Mouse (Mus musculus): Measurements from ENCODE around the gene Tmem97.
A peak's percentile ranks its signal among the peaks of the same experiment; 100 is the strongest.
"Not testable (repeated sequence)": the region's sequence is repeated elsewhere in the genome, so short reads cannot be mapped to it uniquely, and the experiment has no call there.

Gene Tmem97

GRCm38 (mm10) chr11:78550168-78551058, at the start of gene Tmem97:
TSS of gene Tmem97 (minus strand) at chr11:78550777.
- DNase-seq: peak; percentile 94 to 97

GRCm38 (mm10) chr11:78600051-78600450, 49.5 kb upstream of the Tmem97 start:
- DNase-seq: no peak

GRCm38 (mm10) chr11:78598763-78599415, 48.3 kb upstream of the Tmem97 start:
- no peak for DNase-seq

GRCm38 (mm10) chr11:78596750-78597149, 46.2 kb upstream of the Tmem97 start:
- no peak for DNase-seq

GRCm38 (mm10) chr11:78595773-78596172, 45.2 kb upstream of the Tmem97 start:
- no peak for DNase-seq

- DNase-seq: no peak
Measured at GRCm38 (mm10) chr11:78594271-78594964, 43.8 kb upstream of the Tmem97 start.

- not testable (repeated sequence) for DNase-seq
Measured at GRCm38 (mm10) chr11:78587677-78588076, 37.1 kb upstream of the Tmem97 start.

GRCm38 (mm10) chr11:78586099-78586498, 35.5 kb upstream of the Tmem97 start:
- no peak for DNase-seq

- DNase-seq: no peak
Measured at GRCm38 (mm10) chr11:78582848-78583247, 32.3 kb upstream of the Tmem97 start.

GRCm38 (mm10) chr11:78574975-78575374, 24.4 kb upstream of the Tmem97 start:
- no peak for DNase-seq

GRCm38 (mm10) chr11:78574536-78574935, 24.0 kb upstream of the Tmem97 start:
- no peak for DNase-seq

- DNase-seq: not testable (repeated sequence)
Measured at GRCm38 (mm10) chr11:78574031-78574430, 23.5 kb upstream of the Tmem97 start.

- no peak for DNase-seq
Measured at GRCm38 (mm10) chr11:78571854-78572253, 21.3 kb upstream of the Tmem97 start.

- DNase-seq: no peak
Measured at GRCm38 (mm10) chr11:78571441-78571840, 20.9 kb upstream of the Tmem97 start.

- no peak for DNase-seq
Measured at GRCm38 (mm10) chr11:78569806-78570205, 19.2 kb upstream of the Tmem97 start.

- no peak for DNase-seq
Measured at GRCm38 (mm10) chr11:78568827-78569226, 18.2 kb upstream of the Tmem97 start.

- no peak for DNase-seq
Measured at GRCm38 (mm10) chr11:78567614-78568013, 17.0 kb upstream of the Tmem97 start.

GRCm38 (mm10) chr11:78566775-78567174, 16.2 kb upstream of the Tmem97 start:
- DNase-seq: no peak

GRCm38 (mm10) chr11:78560447-78560846, 9.9 kb upstream of the Tmem97 start:
- DNase-seq: peak; percentile 63 to 84

GRCm38 (mm10) chr11:78557241-78557640, 6.7 kb upstream of the Tmem97 start:
- peak in 1 of 2 experiments; percentile 35 for DNase-seq

- no peak for DNase-seq
Measured at GRCm38 (mm10) chr11:78556070-78556469, 5.5 kb upstream of the Tmem97 start.

- no peak for DNase-seq
Measured at GRCm38 (mm10) chr11:78555623-78556022, 5.0 kb upstream of the Tmem97 start.

GRCm38 (mm10) chr11:78551059-78551398, 452 bp upstream of the Tmem97 start:
- DNase-seq: no peak
